Mouse (Mus musculus): ENCODE measurements around the gene Pgbd5.

DNA sequence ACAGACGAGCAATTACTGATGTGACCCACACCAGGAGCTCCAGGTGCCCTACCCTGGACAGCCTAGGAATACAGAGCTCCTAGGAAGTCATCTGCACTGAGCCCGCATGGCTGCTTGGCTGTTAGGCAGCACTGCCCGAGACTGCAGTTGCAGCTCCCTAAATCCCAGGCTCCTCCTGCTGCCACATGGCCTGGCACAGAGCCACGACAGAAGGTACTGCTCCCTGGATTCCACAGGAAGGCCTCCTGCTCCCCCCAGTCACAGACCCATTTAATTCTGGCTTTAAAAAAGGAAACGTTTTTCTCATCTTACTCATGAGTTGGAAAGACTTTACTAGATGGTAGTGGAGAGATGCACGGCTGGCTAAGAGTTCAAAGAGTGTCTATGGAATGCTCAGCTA, 10.0 kb downstream of the Pgbd5 start:
- no peak for TF ChIP-seq CTCF (IDR thresholded peaks at IDR 0.05; ENCODE audit: control insufficient read depth, insufficient read depth, insufficient read length)
- TF ChIP-seq FOSL1 (IDR thresholded peaks at IDR 0.05; ENCODE audit: insufficient read depth, low read length, poor library complexity, severe bottlenecking) = no peak
- no peak for TF ChIP-seq MAX (IDR thresholded peaks at IDR 0.05)
- no peak for TF ChIP-seq CEBPB (IDR thresholded peaks at IDR 0.05; ENCODE audit: low read depth)
- no peak for TF ChIP-seq MYOG (IDR thresholded peaks at IDR 0.05; ENCODE audit: control insufficient read depth, extremely low read depth, insufficient read length)
- no peak for TF ChIP-seq USF1 (IDR thresholded peaks at IDR 0.05; ENCODE audit: low read depth)
